Mouse (Mus musculus): ENCODE results near the gene Sytl2. TPM values are rescaled to one million over a fixed set of nuclear protein-coding genes. Genes with fewer than 3 reads are reported as not detected.

Sytl2 gene
- polyA plus RNA-seq, 1 experiment, result 2.3 TPM

DNA sequence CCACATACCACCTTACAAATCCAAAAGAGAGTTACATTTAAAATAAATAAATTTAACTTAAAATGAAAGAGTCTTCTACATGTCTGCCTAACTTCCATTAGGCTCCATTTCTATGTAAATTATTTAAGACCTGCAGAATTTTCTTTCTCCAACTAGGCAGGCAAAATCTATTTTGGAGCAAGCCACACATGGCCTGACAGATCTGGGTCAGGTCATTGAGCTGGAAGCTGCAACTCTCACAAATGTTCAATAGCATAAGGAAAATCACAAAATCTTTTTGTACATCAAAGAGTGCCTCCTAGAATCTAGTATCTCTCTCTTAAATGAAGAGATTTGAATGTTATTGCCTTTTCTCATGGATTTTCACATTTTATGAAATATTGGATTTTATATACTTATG lies 130.2 kb downstream of the Sytl2 start:
- TF ChIP-seq EP300 (IDR thresholded peaks at IDR 0.05; ENCODE audit: insufficient read depth, low read depth, low read length), result no peak
- no peak for TF ChIP-seq POLR2A (IDR thresholded peaks at IDR 0.05; ENCODE audit: insufficient read depth, low read length)
- TF ChIP-seq CTCF (IDR thresholded peaks at IDR 0.05; ENCODE audit: low read depth, low read length), result no peak
- H3K4me3 ChIP-seq (ENCODE audit: low read depth, low read length), result no peak overlapping the region
- no peaks in the 10 kb centered on the region for H3K9me3 ChIP-seq (replicated peaks; ENCODE audit: control insufficient read depth, insufficient read depth, low read length, poor library complexity, severe bottlenecking)
- no peaks in the 10 kb centered on the region for H3K4me1 ChIP-seq (ENCODE audit: control insufficient read depth, insufficient read depth, low read length)
- H3K36me3 ChIP-seq (ENCODE audit: control insufficient read depth, insufficient read depth, low read length, poor library complexity, severe bottlenecking), result no peaks in the 10 kb centered on the region
- no peak overlapping the region for H3K27ac ChIP-seq (ENCODE audit: insufficient read depth, low read length)
- H3K27me3 ChIP-seq (ENCODE audit: control insufficient read depth, insufficient read depth, low read length, poor library complexity, severe bottlenecking), result no peaks in the 10 kb centered on the region
- H3K9ac ChIP-seq (ENCODE audit: low read depth, poor library complexity, severe bottlenecking), result no peak overlapping the region

DNA sequence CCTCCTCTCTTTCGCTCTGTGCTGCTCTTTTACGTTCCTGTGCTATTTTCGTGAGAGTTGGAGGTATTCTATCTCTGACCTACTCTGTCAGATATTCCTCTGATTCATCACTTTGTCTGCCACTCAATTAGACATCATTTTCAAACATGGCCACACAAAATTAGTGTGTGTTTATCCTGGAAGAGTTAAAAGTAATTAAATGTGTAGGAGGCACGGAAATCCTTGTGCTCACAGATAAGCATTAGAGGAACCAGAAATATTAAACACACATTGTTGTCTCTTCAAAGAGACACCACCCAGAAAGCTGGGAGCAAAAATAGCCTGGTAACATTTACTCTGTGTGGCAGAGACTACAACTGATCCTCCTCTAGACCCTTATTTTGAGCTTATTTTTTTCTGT lies 138.0 kb downstream of the Sytl2 start:
- H3K27me3 ChIP-seq (ENCODE audit: control insufficient read depth, insufficient read depth, low read length, poor library complexity, severe bottlenecking), result no peaks in the 10 kb centered on the region
- H3K4me1 ChIP-seq (ENCODE audit: control insufficient read depth, insufficient read depth, low read length), result no peaks in the 10 kb centered on the region
- no peaks in the 10 kb centered on the region for H3K9me3 ChIP-seq (replicated peaks; ENCODE audit: control insufficient read depth, insufficient read depth, low read length, poor library complexity, severe bottlenecking)
- TF ChIP-seq EP300 (IDR thresholded peaks at IDR 0.05; ENCODE audit: insufficient read depth, low read depth, low read length), result no peak
- no peak for TF ChIP-seq CTCF (IDR thresholded peaks at IDR 0.05; ENCODE audit: low read depth, low read length)
- TF ChIP-seq POLR2A (IDR thresholded peaks at IDR 0.05; ENCODE audit: insufficient read depth, low read length), result no peak
- no peak overlapping the region for H3K27ac ChIP-seq (ENCODE audit: insufficient read depth, low read length)
- no peak overlapping the region for H3K4me3 ChIP-seq (ENCODE audit: low read depth, low read length)
- no peak overlapping the region for H3K9ac ChIP-seq (ENCODE audit: low read depth, poor library complexity, severe bottlenecking)
- peaks cover 10% of the 10 kb centered on the region for H3K36me3 ChIP-seq (ENCODE audit: control insufficient read depth, insufficient read depth, low read length, poor library complexity, severe bottlenecking)

DNA sequence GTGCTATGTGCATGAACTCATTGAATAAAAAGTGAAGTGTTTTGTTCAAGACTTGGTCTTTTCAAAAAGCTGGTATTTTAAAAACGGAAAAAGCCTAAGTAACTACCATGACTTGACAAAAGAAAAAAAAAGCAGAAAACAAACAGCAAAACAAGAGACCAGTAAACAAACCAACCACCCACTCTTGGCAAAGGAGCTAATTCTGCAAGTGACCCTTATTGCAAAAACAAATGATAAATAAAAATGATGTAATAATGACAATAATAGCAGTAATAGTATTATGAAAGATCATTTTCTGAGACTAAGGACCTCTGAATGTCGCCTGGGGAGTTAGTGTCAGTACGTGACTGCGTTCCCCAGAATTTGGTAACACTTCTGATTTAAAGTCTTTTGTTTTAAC lies 140.0 kb downstream of the Sytl2 start:
- no peak overlapping the region for H3K4me3 ChIP-seq (ENCODE audit: low read depth, low read length)
- H3K27me3 ChIP-seq (ENCODE audit: control insufficient read depth, insufficient read depth, low read length, poor library complexity, severe bottlenecking), result no peaks in the 10 kb centered on the region
- no peaks in the 10 kb centered on the region for H3K9me3 ChIP-seq (replicated peaks; ENCODE audit: control insufficient read depth, insufficient read depth, low read length, poor library complexity, severe bottlenecking)
- no peak overlapping the region for H3K27ac ChIP-seq (ENCODE audit: insufficient read depth, low read length)
- H3K9ac ChIP-seq (ENCODE audit: low read depth, poor library complexity, severe bottlenecking), result peak overlapping the region; percentile 55; the same call in 1 of the 2 replicates
- H3K4me1 ChIP-seq (ENCODE audit: control insufficient read depth, insufficient read depth, low read length), result no peaks in the 10 kb centered on the region
- H3K36me3 ChIP-seq (ENCODE audit: control insufficient read depth, insufficient read depth, low read length, poor library complexity, severe bottlenecking), result peaks cover 19% of the 10 kb centered on the region
- TF ChIP-seq CTCF (IDR thresholded peaks at IDR 0.05; ENCODE audit: low read depth, low read length) (no peak), POLR2A (IDR thresholded peaks at IDR 0.05; ENCODE audit: insufficient read depth, low read length) (no peak), EP300 (IDR thresholded peaks at IDR 0.05; ENCODE audit: insufficient read depth, low read depth, low read length) (no peak)

DNA sequence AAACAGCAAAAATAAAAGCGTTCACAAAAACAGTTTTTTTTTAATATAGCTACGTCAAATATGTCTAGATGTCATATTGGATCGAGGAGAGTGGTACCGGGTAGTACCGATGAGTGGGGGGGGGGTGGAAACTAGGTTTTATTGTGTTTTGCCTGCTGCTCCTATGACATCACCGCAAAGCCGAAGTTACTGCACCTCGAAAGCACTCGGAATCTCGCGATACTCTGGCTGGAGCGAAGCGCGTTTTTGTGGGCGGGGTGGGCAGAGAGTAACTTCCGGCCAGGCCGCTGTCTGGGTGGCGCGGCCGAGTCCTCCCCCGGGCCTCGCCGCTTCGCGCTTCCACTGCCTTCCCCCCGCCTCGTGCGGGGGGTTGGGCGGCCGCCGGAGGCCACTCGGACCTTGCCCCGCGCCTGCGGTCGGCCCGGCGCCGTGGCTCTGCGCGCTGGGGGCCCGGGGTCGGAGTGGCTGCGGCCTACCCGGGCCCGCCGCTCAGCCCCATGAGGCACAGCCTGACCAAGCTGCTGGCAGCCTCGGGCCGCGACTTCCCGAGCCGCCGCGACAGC lies 140.5 kb downstream of the Sytl2 start, which contains the start of gene Crebzf:
Gene Crebzf (plus strand): TSS at position 212 of the 563 bp plus-strand sequence.
- H3K9me3 ChIP-seq (replicated peaks; ENCODE audit: control insufficient read depth, insufficient read depth, low read length, poor library complexity, severe bottlenecking), result no peaks in the 10 kb centered on the region
- H3K4me1 ChIP-seq (ENCODE audit: control insufficient read depth, insufficient read depth, low read length), result no peaks in the 10 kb centered on the region
- H3K4me3 ChIP-seq (ENCODE audit: low read depth, low read length), result peak within 1 kb of the TSS; percentile 93
- peaks cover 24% of the 10 kb centered on the region for H3K36me3 ChIP-seq (ENCODE audit: control insufficient read depth, insufficient read depth, low read length, poor library complexity, severe bottlenecking)
- H3K27ac ChIP-seq (ENCODE audit: insufficient read depth, low read length), result no peak within 1 kb of the TSS
- no peaks in the 10 kb centered on the region for H3K27me3 ChIP-seq (ENCODE audit: control insufficient read depth, insufficient read depth, low read length, poor library complexity, severe bottlenecking)
- peak within 1 kb of the TSS; percentile 96 for H3K9ac ChIP-seq (ENCODE audit: low read depth, poor library complexity, severe bottlenecking)
- TF ChIP-seq POLR2A (IDR thresholded peaks at IDR 0.05; ENCODE audit: insufficient read depth, low read length), result peak; percentile 49
- no peak for TF ChIP-seq CTCF (IDR thresholded peaks at IDR 0.05; ENCODE audit: low read depth, low read length)

DNA sequence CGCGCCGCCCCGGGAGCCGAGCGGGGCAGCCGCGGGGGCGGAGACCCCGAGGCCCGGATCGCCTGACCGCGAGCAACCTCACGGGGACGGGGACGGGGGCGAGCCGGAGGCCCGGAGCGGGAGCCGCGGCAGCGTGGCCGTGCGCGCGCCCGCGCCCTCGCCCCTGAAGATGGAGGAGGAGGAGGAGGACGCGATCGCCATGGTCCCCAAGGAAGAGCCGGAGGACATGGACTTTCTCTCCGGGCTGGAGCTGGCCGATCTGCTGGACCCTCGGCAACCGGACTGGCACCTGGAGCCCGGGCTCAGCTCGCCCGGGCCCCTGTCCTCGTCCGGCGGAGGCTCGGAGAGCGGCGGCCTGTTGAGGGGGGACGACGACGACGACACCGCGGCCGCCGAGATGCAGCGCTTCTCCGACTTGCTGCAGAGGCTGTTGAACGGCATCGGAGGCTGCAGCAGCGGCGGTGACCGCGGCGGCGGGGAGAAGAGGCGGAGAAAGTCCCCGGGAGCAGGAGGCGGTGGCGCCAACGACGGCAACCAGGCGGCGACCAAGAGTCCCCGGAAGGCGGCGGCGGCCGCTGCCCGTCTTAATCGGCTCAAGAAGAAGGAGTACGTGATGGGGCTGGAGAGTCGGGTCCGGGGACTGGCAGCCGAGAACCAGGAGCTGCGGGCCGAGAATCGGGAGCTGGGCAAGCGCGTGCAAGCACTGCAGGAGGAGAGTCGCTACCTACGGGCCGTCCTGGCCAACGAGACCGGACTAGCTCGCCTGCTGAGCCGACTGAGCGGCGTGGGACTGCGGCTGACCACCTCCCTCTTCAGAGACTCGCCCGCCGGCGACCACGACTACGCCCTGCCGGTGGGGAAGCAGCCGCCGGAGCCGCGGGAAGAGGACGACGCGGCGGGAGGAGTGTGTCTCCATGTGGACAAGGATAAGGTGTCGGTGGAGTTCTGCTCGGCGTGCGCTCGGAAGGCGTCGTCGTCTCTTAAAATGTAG lies 141.3 kb downstream of the Sytl2 start:
- Histone ChIP-seq H3K4me3 (ENCODE audit: low read depth, low read length) (peak overlapping the region; percentile 93), H3K4me1 (ENCODE audit: control insufficient read depth, insufficient read depth, low read length) (no peaks in the 10 kb centered on the region), H3K9me3 (replicated peaks; ENCODE audit: control insufficient read depth, insufficient read depth, low read length, poor library complexity, severe bottlenecking) (no peaks in the 10 kb centered on the region), H3K27ac (ENCODE audit: insufficient read depth, low read length) (no peak overlapping the region), H3K9ac (ENCODE audit: low read depth, poor library complexity, severe bottlenecking) (peak overlapping the region; percentile 96), H3K36me3 (ENCODE audit: control insufficient read depth, insufficient read depth, low read length, poor library complexity, severe bottlenecking) (peaks cover 29% of the 10 kb centered on the region), H3K27me3 (ENCODE audit: control insufficient read depth, insufficient read depth, low read length, poor library complexity, severe bottlenecking) (no peaks in the 10 kb centered on the region)
- TF ChIP-seq EP300 (IDR thresholded peaks at IDR 0.05; ENCODE audit: insufficient read depth, low read depth, low read length), result no peak

DNA sequence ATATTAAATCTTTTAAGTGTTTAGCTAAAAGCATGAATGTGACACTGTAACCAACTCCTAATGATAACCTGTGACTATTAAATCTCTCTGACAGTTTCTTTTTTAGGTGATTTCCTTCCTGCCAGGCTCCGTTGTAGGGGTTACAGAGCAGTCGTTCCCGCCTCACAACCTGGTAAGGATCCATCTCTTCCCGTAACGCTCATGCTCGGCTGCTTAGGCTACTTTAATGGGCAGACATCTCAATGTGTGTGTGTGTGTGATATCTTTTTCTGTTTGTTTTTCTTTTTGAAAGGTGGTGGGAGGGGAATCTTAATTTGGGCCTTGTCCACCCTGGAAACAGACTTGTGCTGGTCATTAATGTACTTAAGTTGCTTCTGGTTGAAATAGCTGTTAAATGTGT lies 142.2 kb downstream of the Sytl2 start:
- TF ChIP-seq EP300 (IDR thresholded peaks at IDR 0.05; ENCODE audit: insufficient read depth, low read depth, low read length) (no peak), POLR2A (IDR thresholded peaks at IDR 0.05; ENCODE audit: insufficient read depth, low read length) (no peak), CTCF (IDR thresholded peaks at IDR 0.05; ENCODE audit: low read depth, low read length) (no peak)
- Histone ChIP-seq H3K9ac (ENCODE audit: low read depth, poor library complexity, severe bottlenecking) (peak overlapping the region; percentile 96), H3K27ac (ENCODE audit: insufficient read depth, low read length) (no peak overlapping the region), H3K4me3 (ENCODE audit: low read depth, low read length) (peak overlapping the region; percentile 93), H3K9me3 (replicated peaks; ENCODE audit: control insufficient read depth, insufficient read depth, low read length, poor library complexity, severe bottlenecking) (no peaks in the 10 kb centered on the region), H3K27me3 (ENCODE audit: control insufficient read depth, insufficient read depth, low read length, poor library complexity, severe bottlenecking) (no peaks in the 10 kb centered on the region), H3K36me3 (ENCODE audit: control insufficient read depth, insufficient read depth, low read length, poor library complexity, severe bottlenecking) (peaks cover 31% of the 10 kb centered on the region), H3K4me1 (ENCODE audit: control insufficient read depth, insufficient read depth, low read length) (no peaks in the 10 kb centered on the region)

All from ES-Bruce4 (cell line).